Mouse (Mus musculus) macrophage (primary cell): ENCODE results near the gene Poc1b. TPM values are rescaled to one million over a fixed set of nuclear protein-coding genes. Genes with fewer than 3 reads are reported as not detected.

ENCODE experiments used
- H3K27ac ChIP-seq: fragments of 350-480 bp; formaldehyde crosslinking; 2 replicates; pipeline ENCODE4 v1.9.0; 2021
- H3K36me3 ChIP-seq: fragments of 350-480 bp; formaldehyde crosslinking; 2 replicates; pipeline ENCODE4 v1.9.0; 2021; ENCODE audit errors: inconsistent target
- H3K4me3 ChIP-seq: fragments of 350-480 bp; formaldehyde crosslinking; 2 replicates; pipeline ENCODE4 v1.9.0; 2021; ENCODE audit errors: inconsistent target
- H3K79me2 ChIP-seq: fragments of 350-480 bp; formaldehyde crosslinking; 2 replicates; pipeline ENCODE4 v1.9.0; 2021; ENCODE audit errors: inconsistent target
- WGBS: methylation state at CpG from one replicate; pipeline ENCODE4 v1.1.7; 2026; ENCODE audit warnings: inconsistent platforms; ENCODE audit not compliant: missing documents; 5-methylcytosine and 5-hydroxymethylcytosine counted together
- polyA plus RNA-seq: library from polyadenylated mRNA; stranded (reverse); fragments of 250-400 nt; gene quantifications from 3 replicates; pipeline ENCODE4 v1.2.4, GENCODE M21; 2018; ENCODE audit warnings: inconsistent platforms
- total RNA-seq, 78 experiments: library from RNA; depleted of rRNA; stranded (reverse); fragments of 250-400 nt; gene quantifications; 1 replicate in 9 of 78; 2 replicates in 24 of 78; 3 replicates in 43 of 78; 4 replicates in 2 of 78; pipeline ENCODE4 v1.2.4; 2018; ENCODE audit warnings: inconsistent platforms in 56 of 78

The Poc1b gene
- total RNA-seq (2018; cell fraction: chromatin; rRNA removed): 10 to 100 TPM in 14 of 26 experiments, 1 to 10 TPM in 12; 1.6 to 21.4 (median 11.5) TPM
- total RNA-seq (2018; cell fraction: cytosol; rRNA removed): 10 to 100 TPM in 20 of 26 experiments, 1 to 10 TPM in 6; 8.0 to 19.3 (median 10.7) TPM
- 10 to 100 TPM in 10 of 26 experiments, 1 to 10 TPM in 16; 3.4 to 18.9 (median 8.6) TPM for total RNA-seq (2018; cell fraction: nucleus; rRNA removed)
- 12.0 to 22.8 TPM (median 12.8 TPM) in 3 replicates for polyA plus RNA-seq

DNA sequence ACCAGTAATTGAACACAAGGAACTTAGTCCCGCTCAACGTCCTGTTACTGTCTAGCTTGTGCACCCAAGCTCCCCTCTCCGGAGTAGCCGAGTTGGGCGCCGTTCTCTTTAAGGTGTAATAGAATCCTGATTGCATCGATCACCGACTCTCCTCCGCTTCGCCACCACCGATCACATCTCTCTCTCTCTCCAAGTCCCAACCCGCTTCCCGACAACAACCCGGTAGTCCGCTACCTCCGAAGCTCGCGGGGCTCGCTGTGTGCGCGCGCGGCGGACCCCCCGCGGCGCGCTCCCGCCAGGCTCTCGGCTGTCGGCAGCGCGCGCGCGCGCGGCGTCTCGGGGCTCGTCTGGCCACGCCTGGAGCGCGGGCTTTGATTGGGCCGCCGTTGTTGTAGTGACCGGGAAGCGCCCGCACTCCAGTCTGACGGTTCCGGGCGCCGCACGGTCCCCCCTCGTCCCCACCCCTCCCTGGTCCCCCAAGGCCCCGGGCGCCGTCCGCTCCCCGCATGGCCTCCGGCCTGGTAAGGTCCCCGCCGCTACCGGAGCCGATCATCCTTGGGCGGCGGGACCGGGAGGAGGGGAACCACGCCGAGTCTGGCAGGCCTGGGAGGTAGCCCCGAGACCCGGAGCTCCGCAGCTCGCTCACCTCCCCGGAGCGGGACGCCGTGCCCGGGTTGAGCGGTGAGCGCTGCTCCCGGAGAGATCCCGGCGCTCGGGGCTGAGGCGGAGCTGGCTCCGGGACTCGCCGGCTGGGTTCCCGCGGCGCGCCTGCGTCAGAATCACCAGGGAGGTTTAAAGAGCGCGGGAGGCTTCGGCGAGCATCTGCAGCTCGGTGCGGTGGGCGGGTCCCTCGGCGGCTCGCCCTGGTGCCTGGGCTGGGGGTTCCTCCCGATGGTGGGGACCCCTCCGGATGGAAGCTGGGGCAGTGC, at the start of gene Poc1b:
Gene Poc1b, plus strand, starts transcription at position 334 of the 929 bp plus-strand sequence.
- peaks cover 40% of the 10 kb centered on the region for H3K79me2 ChIP-seq
- peak within 1 kb of the TSS; percentile 67 for H3K4me3 ChIP-seq

DNA sequence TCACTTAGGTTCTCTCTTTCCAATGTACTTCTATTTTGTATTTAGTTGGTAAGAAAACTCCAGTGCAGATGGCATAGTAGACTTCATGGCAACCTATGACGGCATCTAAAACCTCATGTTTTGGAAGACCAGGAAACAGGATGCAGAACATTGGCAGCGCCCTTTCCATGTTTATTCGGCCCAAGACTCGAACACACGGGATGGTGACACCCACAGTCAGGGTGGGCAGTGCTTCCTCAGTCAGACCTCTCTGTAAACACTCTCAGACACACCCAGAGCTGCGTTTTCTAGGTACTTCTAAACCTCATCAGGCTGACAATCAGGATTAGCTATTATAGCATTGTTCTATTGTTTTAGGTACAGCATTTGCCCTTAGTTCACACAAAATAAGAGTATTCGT, 46.2 kb upstream of the Poc1b start:
- Histone ChIP-seq H3K36me3 (no peaks in the 10 kb centered on the region), H3K27ac (no peak overlapping the region), H3K4me3 (no peak overlapping the region), H3K79me2 (no peaks in the 10 kb centered on the region)
- 90% methylated on average over 7 of the region's 7 CpGs for WGBS

More for the DNA sequence above, at the start of gene Poc1b:
- WGBS: under 1% methylated on average over 105 of the region's 106 CpGs
- Histone ChIP-seq H3K36me3 (no peaks in the 10 kb centered on the region), H3K27ac (peak within 1 kb of the TSS; percentile 25)

DNA sequence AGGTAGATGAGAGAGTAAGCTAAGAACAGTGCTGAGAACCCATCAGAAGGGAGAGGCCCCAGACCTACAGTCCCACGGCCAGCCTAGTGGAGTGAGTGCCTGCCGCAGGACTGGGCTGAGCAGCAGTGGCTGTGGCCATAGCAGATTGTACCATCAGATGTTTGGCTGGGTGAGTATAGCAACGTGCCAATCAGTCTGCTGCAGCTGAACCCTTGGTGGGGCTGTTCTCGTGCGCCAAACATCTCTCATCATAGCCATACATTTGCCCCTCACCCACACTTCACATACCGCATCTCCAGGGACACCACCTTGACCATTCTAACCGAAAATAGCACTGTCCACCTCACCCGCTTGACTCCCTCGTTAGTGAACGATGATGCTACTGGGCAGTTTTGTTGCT, 45.4 kb upstream of the Poc1b start:
- Histone ChIP-seq H3K79me2 (no peaks in the 10 kb centered on the region), H3K36me3 (no peaks in the 10 kb centered on the region), H3K27ac (no peak overlapping the region), H3K4me3 (no peak overlapping the region)
- 92% methylated on average over 10 of the region's 10 CpGs for WGBS

DNA sequence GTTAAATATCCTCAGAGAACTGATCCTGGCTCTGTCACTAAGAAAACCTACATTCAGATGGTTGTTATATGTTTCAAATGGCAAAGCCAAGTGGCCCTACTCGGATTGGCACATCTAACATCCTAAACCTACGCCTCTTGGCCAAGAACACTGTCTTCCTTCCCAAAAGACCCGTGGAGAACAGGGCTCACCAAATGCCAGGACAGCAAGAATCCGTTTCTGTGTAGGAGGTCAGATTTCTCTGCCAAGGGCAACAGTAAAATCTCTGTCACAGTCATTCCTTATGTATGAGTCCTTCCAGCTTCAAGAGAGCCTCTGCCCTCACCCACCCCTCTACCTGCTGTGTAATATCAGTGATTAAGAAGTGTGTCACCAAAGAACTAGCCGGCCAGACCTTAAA, 44.3 kb upstream of the Poc1b start:
- Histone ChIP-seq H3K79me2 (no peaks in the 10 kb centered on the region), H3K36me3 (no peaks in the 10 kb centered on the region), H3K27ac (no peak overlapping the region), H3K4me3 (no peak overlapping the region)
- WGBS: 86% methylated on average over 5 of the region's 5 CpGs

DNA sequence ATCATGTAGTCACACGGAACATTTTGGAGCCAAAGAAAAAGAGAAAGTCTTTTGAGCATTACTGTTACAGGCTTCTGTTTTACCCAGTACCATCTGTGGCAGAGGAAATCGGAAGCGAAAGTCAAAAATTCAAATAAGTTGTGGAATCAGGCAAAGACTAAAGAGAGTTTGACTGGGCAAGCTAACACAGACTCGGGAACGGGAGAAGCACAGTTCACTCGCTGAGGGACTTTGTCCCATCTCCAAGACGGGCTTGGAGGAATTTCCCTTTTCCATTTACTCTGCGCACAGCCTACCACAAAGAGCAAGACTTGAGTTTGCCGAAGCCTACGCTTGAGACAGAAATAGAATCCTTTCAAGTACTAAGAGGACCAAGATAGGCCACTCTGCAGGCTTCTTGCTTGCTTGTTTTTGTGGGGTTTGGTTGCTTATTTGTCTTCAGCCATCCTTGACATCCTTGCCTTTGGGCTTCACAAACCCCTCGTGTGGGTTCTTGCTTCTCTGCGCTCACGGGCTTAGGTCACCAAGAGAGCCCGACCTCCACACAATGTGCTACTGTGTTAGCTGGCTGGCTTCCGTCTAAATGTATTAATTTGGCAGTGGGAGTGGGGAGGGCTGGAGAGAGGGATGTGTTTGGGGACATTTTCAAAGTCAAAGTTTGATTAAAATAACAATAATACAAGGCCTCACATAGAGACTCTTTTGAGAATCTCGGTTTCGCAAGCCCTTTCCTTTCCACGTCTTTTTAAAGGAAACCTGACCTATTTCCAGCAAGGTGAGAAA, 30.5 kb upstream of the Poc1b start:
- no peaks in the 10 kb centered on the region for H3K79me2 ChIP-seq
- no peaks in the 10 kb centered on the region for H3K36me3 ChIP-seq
- WGBS: 95% methylated on average over 18 of the region's 18 CpGs
- no peak overlapping the region for H3K27ac ChIP-seq
- no peak overlapping the region for H3K4me3 ChIP-seq

DNA sequence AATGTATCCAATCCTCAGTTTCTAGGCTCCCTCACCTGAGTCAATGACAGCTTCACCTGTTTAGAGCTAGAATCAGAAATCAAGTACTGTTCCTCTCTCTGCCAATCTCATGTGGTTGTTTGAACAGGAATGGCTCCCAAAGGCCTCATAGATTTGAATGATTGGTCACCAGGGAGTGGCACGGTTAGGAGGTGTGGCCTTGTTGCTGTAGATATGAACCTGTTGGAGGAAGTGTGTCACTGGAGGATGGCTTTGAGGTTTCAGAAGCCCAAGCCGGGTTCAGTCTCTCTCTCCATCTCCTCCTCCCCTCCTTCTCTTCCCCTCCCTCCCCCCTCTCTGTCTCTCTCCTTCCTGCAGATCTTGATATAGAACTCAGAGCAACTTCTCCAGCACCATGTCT, 28.2 kb upstream of the Poc1b start:
- Histone ChIP-seq H3K36me3 (no peaks in the 10 kb centered on the region), H3K79me2 (no peaks in the 10 kb centered on the region), H3K4me3 (no peak overlapping the region), H3K27ac (no peak overlapping the region)
- 51% methylated on average over 2 of the region's 2 CpGs for WGBS

DNA sequence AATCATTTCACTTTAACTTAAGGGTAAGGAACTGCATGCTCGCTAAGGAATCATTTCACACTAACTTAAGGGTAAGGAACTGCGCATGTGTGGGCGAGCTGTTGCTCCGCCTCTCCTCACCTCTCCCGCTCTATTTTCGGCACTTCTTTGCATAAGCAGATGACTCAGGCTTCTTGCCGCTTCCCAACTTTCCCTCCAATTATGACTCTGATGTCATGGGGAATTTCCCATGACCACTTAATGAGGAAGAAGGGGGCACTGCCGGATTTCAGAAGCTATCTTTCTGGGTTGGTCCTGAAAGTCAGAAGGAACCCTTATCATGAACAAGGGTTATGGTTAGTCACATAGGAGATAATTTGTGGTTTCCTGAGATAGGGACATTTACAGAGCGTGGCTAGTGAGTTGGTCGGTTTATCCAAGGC, 25.3 kb upstream of the Poc1b start:
- H3K27ac ChIP-seq: no peak overlapping the region
- H3K36me3 ChIP-seq: no peaks in the 10 kb centered on the region
- no peaks in the 10 kb centered on the region for H3K79me2 ChIP-seq
- WGBS: 26% methylated on average over 10 of the region's 10 CpGs
- H3K4me3 ChIP-seq: no peak overlapping the region

DNA sequence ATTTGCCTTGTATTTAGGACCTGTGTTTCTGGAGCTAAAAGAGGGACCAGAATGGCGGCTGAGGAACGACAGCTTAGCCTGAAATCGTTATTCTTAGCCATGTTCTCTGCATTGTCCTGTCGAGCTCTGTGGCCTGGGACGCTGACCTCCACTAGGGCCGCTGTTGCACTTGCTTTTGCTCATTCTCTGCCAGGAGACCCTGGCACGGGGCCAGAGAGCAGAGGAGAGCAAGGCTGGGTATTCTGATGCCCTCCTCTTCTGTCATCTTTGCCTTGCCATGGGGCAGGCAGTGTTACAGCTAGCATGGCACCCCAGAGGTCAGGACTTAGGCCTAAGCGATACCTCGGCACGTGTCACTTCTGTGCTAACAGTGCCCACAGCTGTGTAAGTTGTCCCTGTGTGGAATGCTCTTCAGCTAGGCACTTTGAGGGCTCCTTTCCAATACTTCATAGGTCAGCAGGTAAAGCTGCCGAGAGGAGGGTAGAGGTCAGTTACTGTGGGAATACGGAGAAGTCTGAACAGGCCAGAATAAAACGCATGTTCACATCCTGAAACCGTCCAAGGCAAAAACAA, 23.3 kb upstream of the Poc1b start:
- H3K4me3 ChIP-seq: no peak overlapping the region
- H3K27ac ChIP-seq: no peak overlapping the region
- H3K79me2 ChIP-seq: no peaks in the 10 kb centered on the region
- WGBS: 90% methylated on average over 14 of the region's 14 CpGs
- H3K36me3 ChIP-seq: no peaks in the 10 kb centered on the region

DNA sequence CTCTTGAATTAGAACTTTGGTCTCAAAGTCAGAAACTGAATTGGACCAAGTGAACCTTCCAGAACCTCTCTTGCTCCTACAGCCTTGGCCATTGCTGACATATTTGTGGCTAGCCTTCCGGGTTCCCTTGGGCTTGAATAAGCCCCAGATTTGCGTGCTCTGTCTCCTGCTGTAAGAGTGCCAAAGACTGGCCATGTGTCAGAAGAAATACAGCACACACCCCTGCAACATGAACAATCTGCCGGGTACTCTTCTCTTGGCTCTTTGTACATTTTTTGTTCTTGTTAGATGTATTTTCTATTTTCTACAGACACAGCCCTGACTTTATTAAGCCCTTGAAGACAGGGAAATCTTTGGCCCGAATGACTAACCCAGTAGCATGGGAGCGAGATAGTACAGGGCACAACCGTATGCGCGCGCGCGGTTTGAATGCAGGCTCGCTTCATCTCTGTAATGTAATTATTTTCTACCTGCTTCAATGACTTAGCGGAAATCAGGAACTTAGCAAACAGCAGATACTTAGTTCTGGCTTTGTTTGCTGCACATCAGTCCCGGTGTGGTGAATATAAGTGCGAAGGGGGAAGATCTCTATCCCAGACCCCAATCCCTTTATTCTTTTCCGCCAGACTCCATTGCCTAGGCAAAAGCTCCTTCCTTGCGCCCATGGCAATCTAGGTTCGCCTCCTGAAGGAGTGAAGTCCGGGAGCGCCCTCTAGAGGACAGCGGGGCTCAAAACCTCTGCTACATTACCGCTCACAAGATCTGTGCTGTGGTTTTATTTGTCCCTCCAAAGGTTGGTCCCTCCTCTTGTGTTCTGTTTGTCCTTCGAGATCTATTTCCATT, 22.2 kb upstream of the Poc1b start:
- H3K36me3 ChIP-seq: no peaks in the 10 kb centered on the region
- WGBS: 48% methylated on average over 23 of the region's 23 CpGs
- no peak overlapping the region for H3K4me3 ChIP-seq
- no peak overlapping the region for H3K27ac ChIP-seq
- no peaks in the 10 kb centered on the region for H3K79me2 ChIP-seq

DNA sequence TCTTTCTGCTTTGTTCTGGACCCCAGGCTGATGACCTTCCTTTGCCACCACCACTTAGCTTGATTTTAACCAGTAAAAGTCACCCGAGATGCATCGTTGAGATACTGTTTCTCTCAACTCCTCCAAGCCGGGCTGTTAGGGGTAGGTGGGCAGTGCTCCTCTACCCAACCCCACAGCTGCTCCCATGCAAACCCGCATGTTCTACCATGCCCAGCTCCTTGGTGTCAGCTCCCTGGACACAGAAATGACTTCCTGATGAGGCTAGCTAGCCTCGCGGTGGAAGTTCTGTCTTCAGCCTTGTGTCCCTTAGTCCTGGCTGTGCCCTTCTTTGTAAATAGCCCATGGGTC, 21.6 kb upstream of the Poc1b start:
- Histone ChIP-seq H3K4me3 (no peak overlapping the region), H3K79me2 (no peaks in the 10 kb centered on the region), H3K27ac (no peak overlapping the region), H3K36me3 (no peaks in the 10 kb centered on the region)
- 64% methylated on average over 6 of the region's 6 CpGs for WGBS

DNA sequence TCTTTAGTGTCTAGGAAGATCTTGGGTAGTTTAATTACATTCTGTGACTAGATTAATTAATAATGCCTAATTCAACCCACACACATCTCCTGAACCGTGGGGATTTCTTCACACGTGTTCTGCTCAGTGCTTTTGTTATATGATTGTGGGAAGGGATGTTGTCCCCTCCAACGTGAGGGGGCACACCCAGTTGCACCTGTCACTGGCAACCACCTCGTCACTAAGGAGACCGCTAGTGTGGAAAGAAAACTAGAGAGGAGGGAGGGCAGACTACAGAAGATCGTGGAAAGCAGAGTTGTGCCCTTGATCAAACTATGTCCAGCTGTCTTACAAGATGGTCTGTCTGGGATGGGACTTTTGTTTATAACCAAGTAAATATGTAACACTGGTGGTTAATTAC, 20.8 kb upstream of the Poc1b start:
- no peak overlapping the region for H3K27ac ChIP-seq
- no peak overlapping the region for H3K4me3 ChIP-seq
- H3K79me2 ChIP-seq: no peaks in the 10 kb centered on the region
- no peaks in the 10 kb centered on the region for H3K36me3 ChIP-seq
- 62% methylated on average over 6 of the region's 6 CpGs for WGBS

DNA sequence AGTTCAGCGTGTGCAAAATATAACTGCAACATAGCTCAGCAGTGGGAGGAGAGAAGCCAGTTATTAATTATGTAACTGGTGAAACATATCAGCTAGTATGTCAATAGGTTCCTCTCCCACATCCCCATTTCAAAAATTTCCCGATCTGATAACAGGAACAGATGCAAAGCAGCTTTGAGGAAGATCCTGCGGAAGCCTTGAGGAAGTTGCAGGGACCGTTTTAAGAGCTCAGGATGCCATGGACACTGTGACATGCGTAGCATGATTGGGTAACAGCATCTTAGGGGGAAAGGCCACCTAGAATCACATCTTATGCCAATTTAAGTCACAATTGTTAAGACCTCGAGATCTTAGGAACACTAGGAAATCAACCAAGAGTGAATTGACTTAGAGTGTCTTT, 16.9 kb upstream of the Poc1b start:
- H3K27ac ChIP-seq: no peak overlapping the region
- no peak overlapping the region for H3K4me3 ChIP-seq
- H3K36me3 ChIP-seq: no peaks in the 10 kb centered on the region
- 25% methylated on average over 6 of the region's 6 CpGs for WGBS
- no peaks in the 10 kb centered on the region for H3K79me2 ChIP-seq

DNA sequence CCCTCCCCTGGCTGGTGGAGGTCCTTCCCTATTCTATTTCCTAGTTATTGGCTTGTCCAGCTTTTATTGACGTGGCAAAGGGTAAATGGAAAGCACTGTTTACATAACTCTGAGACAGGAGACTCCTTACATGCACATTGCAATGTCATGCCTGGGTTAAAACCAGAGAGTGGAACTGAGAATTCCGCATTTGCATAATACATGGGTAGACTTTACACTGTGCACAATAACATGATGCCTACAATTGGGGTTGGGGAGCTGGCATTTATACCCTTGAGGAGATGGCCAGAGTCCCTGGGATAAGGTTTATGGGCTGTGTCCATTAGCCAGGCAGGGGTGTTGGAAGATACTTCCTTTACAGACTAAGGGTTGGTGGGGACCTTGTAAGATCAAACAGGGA, 13.5 kb upstream of the Poc1b start:
- Histone ChIP-seq H3K4me3 (no peak overlapping the region), H3K36me3 (no peaks in the 10 kb centered on the region), H3K79me2 (no peaks in the 10 kb centered on the region), H3K27ac (no peak overlapping the region)
- 95% methylated on average over 2 of the region's 2 CpGs for WGBS

DNA sequence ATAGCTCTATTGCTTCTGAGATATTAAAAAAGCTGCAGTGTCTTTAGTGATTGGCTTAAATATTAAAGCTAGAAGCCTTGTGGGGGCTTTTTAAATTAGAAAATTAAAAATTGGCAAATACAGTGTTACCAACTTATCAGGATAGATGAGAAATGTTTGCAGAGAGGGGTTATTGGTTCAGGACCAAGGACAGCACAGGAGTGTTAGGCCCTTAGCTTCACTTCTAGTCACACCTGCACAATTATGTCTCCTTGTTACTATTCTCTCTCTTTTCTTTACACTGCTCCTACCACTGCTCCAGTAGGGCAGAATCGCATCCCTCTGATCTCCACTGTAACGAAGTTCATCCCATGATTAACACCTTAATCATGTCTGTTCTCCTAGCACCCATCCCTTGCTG, 11.7 kb upstream of the Poc1b start:
- H3K4me3 ChIP-seq: no peak overlapping the region
- H3K79me2 ChIP-seq: no peaks in the 10 kb centered on the region
- H3K36me3 ChIP-seq: no peaks in the 10 kb centered on the region
- WGBS: 84% methylated on average over 2 of the region's 2 CpGs
- H3K27ac ChIP-seq: no peak overlapping the region
